8 mouse cellular contexts compared by ENCODE assay signal in the genomic region with DNA sequence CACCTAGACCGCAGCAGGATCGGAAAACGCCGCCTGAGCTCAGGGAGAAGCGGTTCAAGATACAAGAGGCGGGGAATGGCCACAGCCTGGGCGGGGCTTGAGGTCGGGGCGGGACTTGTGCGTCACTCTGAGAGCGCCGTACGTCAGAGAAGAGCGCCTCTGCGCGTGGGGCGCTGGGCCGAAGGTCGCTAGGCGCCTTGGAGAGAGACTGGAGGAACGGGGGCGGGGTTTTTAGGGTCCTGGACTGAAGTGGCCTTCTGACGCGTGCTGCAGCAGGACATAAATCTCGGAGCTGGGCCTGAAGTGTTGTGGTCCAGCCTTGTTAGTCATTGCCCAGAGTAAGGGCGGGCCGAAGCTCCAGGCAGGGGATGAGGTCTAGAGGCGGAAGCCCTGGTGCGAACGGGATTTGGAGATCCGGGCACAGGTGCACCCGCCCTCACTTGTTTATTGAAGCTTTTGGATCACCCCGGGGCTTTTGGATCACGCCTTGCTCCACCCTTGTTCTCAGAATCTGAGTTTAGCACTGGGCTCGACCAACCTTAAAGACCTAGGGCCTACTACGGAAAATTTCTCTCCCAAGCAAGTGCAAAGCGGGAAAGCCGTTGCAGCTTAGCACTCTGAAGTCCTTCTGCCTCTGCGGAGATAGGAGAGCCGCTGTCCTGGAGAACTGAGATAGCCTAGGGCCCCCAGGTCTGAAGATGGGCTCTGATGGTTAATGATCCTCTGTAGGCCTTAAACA. TPM values are rescaled to one million over a fixed set of nuclear protein-coding genes. Genes with fewer than 3 reads are reported as not detected.
DNase-seq lines count a peak whose midpoint lies in the region; ATAC-seq and TF ChIP-seq lines count a peak whose summit lies in the region.

Gene Lmbr1, minus strand, starts transcription at position 93 of the 739 bp plus-strand sequence.

- no peak for TF ChIP-seq CTCF in intestine, postnatal 0 days (IDR thresholded peaks at IDR 0.05; ENCODE audit: low read depth)

- no peaks in the 10 kb centered on the region for H3K36me3 ChIP-seq in embryonic facial prominence, embryonic 11.5 days (replicated peaks; ENCODE audit: control insufficient read depth, insufficient read depth, low read depth, low read length)
- H3K36me3 ChIP-seq in intestine, postnatal 0 days (ENCODE audit: control insufficient read depth, insufficient read depth), result no peaks in the 10 kb centered on the region
- no peaks in the 10 kb centered on the region for H3K36me3 ChIP-seq in midbrain, embryonic 10.5 days

- ATAC-seq in embryonic facial prominence, embryonic 11.5 days (replicated peaks; ENCODE audit: insufficient number of reproducible peaks, low FRiP score, low TSS enrichment, low read depth), result peak; percentile 96
- peak; percentile 98 for ATAC-seq in granulocyte monocyte progenitor cell, adult 5-6 weeks (replicated peaks; ENCODE audit: poor library complexity, severe bottlenecking)
- ATAC-seq in intestine, postnatal 0 days, result peak; percentile 97

- H3K4me2 ChIP-seq in embryonic facial prominence, embryonic 11.5 days (ENCODE audit: low read depth, low read length), result peak within 1 kb of the TSS; percentile 87
- peak within 1 kb of the TSS; percentile 96 for H3K4me2 ChIP-seq in intestine, postnatal 0 days (replicated peaks; ENCODE audit: low read depth)

- H3K4me1 ChIP-seq in embryonic facial prominence, embryonic 11.5 days (ENCODE audit: control insufficient read depth, insufficient read depth, low read length), result no peaks in the 10 kb centered on the region; the same call in 1 of the 2 replicates
- H3K4me1 ChIP-seq in intestine, postnatal 0 days (replicated peaks; ENCODE audit: control insufficient read depth, insufficient read depth, low read length), result 0 out of 2 replicates have a peak, but pooled peaks cover 7% of the 10 kb centered on the region
- H3K4me1 ChIP-seq in midbrain, embryonic 10.5 days, result peaks cover 19% of the 10 kb centered on the region

- peak within 1 kb of the TSS; percentile 79 for H3K9ac ChIP-seq in embryonic facial prominence, embryonic 11.5 days (replicated peaks; ENCODE audit: low read length)
- peak within 1 kb of the TSS; percentile 77 for H3K9ac ChIP-seq in intestine, postnatal 0 days (ENCODE audit: low read depth, low read length)

- peak within 1 kb of the TSS; percentile 69 for H3K4me3 ChIP-seq in embryonic facial prominence, embryonic 11.5 days (ENCODE audit: low read depth, low read length)
- peak within 1 kb of the TSS; percentile 85 for H3K4me3 ChIP-seq in intestine, postnatal 0 days (ENCODE audit: low read depth, low read length)
- H3K4me3 ChIP-seq in midbrain, embryonic 10.5 days, result peak within 1 kb of the TSS; percentile 91

- H3K27ac ChIP-seq in embryonic facial prominence, embryonic 11.5 days (replicated peaks; ENCODE audit: low read depth, low read length), result no peak within 1 kb of the TSS
- H3K27ac ChIP-seq in intestine, postnatal 0 days (ENCODE audit: low read depth, low read length), result peak within 1 kb of the TSS; percentile 85
- H3K27ac ChIP-seq in midbrain, embryonic 10.5 days (replicated peaks), result peak within 1 kb of the TSS; percentile 89

- H3K9me3 ChIP-seq in embryonic facial prominence, embryonic 11.5 days (replicated peaks; ENCODE audit: control insufficient read depth, low read length), result no peaks in the 10 kb centered on the region
- no peaks in the 10 kb centered on the region for H3K9me3 ChIP-seq in intestine, postnatal 0 days (ENCODE audit: control insufficient read depth)
- no peaks in the 10 kb centered on the region for H3K9me3 ChIP-seq in midbrain, embryonic 10.5 days (replicated peaks)

- 2% methylated on average over 40 of the region's 40 CpGs for WGBS in embryonic facial prominence, embryonic 11.5 days
- WGBS in intestine, postnatal 0 days, result under 1% methylated on average over 40 of the region's 40 CpGs
- under 1% methylated on average over 40 of the region's 40 CpGs for WGBS in midbrain, embryonic 10.5 days

- H3K27me3 ChIP-seq in embryonic facial prominence, embryonic 11.5 days (ENCODE audit: control insufficient read depth, insufficient read depth, low read length), result no peaks in the 10 kb centered on the region
- H3K27me3 ChIP-seq in intestine, postnatal 0 days (replicated peaks; ENCODE audit: control insufficient read depth, insufficient read depth, low read length), result no peaks in the 10 kb centered on the region
- peaks cover 9% of the 10 kb centered on the region for H3K27me3 ChIP-seq in midbrain, embryonic 10.5 days (ENCODE audit: low read depth, poor library complexity, severe bottlenecking)

- intact Hi-C loops in left cerebral cortex, postnatal 36 days (cut with DNase I), result no loop called here

- DNase-seq in adrenal gland, postnatal 25 days, result peak; percentile 95
- peak; percentile 95 for DNase-seq in embryonic facial prominence, embryonic 11.5 days (ENCODE audit: low spot score)
- peak; percentile 93 to 94 for DNase-seq in left cerebral cortex, postnatal 36 days (ENCODE audit: low spot score in 2 of 2)
- peak; percentile 94 for DNase-seq in midbrain, embryonic 10.5 days (ENCODE audit: low spot score)
- peak; percentile 88 to 89 for DNase-seq in right cerebral cortex, postnatal 36 days (ENCODE audit: low spot score in 2 of 2)
- DNase-seq in urinary bladder, postnatal 4 days (ENCODE audit: low spot score in 2 of 2), result peak; percentile 89 to 97

RNA-seq across cellular contexts. Expression of gene Lmbr1, which starts in this region (rescaled TPM):
- 9.9 and 11.8 TPM in 2 replicates for total RNA-seq in adrenal gland, postnatal 25 days (2021)
- 10.8 and 11.0 TPM in 2 replicates for polyA plus RNA-seq in embryonic facial prominence, embryonic 11.5 days (2014; fragmentation: Nextera tagmentation; extraction: Ambion mirVana)
- total RNA-seq in granulocyte monocyte progenitor cell, adult 5-6 weeks (2014; fragmentation: Nextera tagmentation), result 0.60 and 0.90 TPM in 2 replicates
- total RNA-seq in granulocyte monocyte progenitor cell, adult 5-6 weeks (2017), result 2.9 and 6.6 TPM in 2 replicates
- 9.0 and 11.1 TPM in 2 replicates for polyA plus RNA-seq in intestine, postnatal 0 days (2015; fragmentation: Nextera tagmentation; extraction: Ambion mirVana)
- 10 to 100 TPM; 29.4 to 31.7 TPM for total RNA-seq in left cerebral cortex, postnatal 36 days (2021)
- polyA plus RNA-seq in midbrain, embryonic 10.5 days (2016; fragmentation: Nextera tagmentation; extraction: Ambion mirVana), result 9.8 and 12.2 TPM in 2 replicates
